Mouse (Mus musculus): ENCODE data around the gene Glyat.

DNA sequence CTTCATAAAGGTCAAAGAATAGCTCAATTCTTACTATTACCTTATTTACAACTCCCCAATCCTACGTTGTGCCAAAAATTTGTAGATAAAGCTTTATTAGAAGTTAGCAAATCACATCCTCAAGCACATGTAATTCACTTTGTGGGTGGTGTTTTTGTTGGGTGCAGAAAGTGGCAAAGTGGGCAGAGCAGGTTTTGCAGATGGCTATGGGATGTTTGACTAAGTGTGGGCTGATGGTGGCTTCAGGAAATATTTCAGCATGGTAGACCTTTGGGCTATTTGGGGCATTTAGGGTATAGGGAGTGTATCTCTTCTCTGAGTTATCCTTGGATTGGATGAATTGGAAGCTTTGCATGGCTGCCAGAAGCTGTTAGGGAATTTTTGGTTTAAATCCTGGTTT lies 33.0 kb downstream of the Glyat start:
- TF ChIP-seq CTCF (IDR thresholded peaks at IDR 0.05; ENCODE audit: insufficient read depth, low read depth, low read length) (no peak), POLR2A (IDR thresholded peaks at IDR 0.05; ENCODE audit: insufficient read depth, low read depth, low read length) (no peak)

All from olfactory bulb, adult 2 months (tissue).